Mouse (Mus musculus) MN1 (cell line): Measurements from ENCODE around the gene 2210408I21Rik.

Experiments
- DNase-seq: peaks from one replicate; pipeline ENCODE4 v3.0.0-alpha.2; 2016; ENCODE audit warnings: low spot score

2210408I21Rik gene

GRCm38 (mm10) chr13:77489938-77490651 is 354.8 kb downstream of the 2210408I21Rik start:
- DNase-seq: no peak

- DNase-seq: no peak
These were observed 378.7 kb downstream of the 2210408I21Rik start for GRCm38 (mm10) chr13:77514046-77514445.

- no peak for DNase-seq
These were observed 393.8 kb downstream of the 2210408I21Rik start for GRCm38 (mm10) chr13:77528960-77529699.

- no peak for DNase-seq
These were observed 394.4 kb downstream of the 2210408I21Rik start for GRCm38 (mm10) chr13:77529760-77530159.

- DNase-seq: no peak
These were observed 402.1 kb downstream of the 2210408I21Rik start for GRCm38 (mm10) chr13:77537466-77537865.

- DNase-seq: peak; percentile 5
These were observed 412.4 kb downstream of the 2210408I21Rik start for GRCm38 (mm10) chr13:77547486-77548385.

GRCm38 (mm10) chr13:77548386-77548695 is 413.0 kb downstream of the 2210408I21Rik start:
- no peak for DNase-seq

GRCm38 (mm10) chr13:77548750-77549149 is 413.4 kb downstream of the 2210408I21Rik start:
- no peak for DNase-seq

- no peak for DNase-seq
These were observed 458.7 kb downstream of the 2210408I21Rik start for GRCm38 (mm10) chr13:77594011-77594410.

- no peak for DNase-seq
These were observed 480.0 kb downstream of the 2210408I21Rik start for GRCm38 (mm10) chr13:77615346-77615745.
